Mouse (Mus musculus): ENCODE measurements around the gene Ly6g6d.

Gene Ly6g6d

DNA sequence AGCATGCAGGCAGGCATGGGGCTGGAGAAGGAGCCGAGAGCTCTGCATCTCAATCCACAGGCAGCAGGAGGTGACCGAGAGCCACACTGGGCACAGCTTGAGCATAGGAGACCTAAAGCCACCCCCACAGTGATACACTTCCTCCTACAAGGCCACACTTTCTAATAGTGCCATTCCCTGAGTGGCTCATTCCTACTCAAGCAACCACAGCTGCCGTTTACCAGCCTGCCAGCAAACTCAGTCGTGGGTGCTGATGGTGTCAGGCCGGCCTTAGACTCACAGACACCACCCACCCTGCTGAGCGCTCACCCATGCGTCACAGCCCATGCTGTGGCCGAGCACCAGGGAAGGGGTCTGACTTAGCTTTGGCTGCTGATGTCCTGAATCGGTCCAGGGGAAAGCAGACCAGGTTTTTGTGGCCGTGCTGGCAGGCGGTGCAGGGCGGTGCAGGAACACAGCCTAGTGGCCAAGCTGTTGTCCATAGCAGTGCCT lies 19.3 kb upstream of the Ly6g6d start:
- DNase-seq = peak; percentile 26

DNA sequence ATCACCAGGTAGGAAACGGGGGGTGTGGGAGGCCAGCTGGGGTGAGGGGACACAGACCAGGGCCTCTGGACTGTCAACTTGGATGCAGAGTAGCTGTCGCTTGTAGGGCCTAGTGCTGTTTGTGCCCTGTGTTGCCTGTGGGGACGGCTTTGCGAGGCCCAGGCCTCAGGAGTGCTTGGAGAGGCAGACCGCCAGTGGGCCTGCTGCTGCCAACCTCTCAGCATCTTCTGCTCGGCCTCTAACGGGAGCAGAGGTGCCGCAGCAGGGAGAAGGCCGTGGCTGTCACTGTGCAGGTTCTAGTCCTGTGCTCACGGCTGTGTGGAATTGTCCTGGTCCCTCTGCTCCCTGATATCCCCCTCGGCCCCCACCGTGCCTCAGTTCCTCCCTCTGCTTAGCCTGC lies 18.7 kb upstream of the Ly6g6d start:
- no peak for DNase-seq

DNA sequence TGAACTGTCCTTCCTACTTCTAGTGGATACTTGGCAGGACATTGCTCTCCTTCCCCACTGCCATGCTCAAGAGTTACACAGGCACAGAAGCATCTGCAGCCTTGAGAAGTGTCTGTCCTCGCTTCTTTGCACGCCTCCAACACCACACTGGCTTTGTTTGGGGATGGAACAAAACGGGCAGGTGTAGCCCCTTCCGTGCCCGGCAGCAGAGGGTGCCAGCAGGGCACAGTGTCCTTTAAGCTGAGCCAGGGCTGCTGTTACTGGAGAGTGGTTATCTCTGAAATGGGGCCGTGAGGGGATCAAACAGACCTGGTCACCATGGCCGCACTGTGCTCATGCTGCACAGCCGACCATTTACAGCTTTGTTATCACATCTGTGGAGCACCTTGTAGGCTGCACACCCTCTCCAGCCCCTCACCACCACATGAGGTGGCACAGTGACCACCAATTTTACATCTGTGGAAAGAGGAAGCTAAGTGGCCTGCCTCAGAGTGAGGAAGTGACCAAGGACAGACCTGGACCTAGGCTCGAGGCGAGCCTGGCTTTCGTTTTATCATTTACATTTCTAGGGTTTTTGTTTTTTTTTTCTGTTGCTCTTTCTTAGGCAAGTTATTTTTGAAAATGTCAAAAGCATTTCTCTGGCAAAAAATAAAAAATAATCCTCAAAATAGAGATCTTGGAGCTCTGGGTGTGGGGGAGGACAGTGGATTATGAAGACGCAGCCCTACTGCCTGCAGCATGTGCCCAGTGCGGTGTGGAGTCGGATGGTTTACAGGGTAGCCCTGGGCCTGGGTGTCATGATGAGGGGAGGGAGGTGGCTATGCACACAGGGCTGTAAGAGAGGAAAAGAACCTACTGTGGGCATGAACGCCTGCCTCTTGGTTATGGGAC lies 16.9 kb upstream of the Ly6g6d start:
- no peak for DNase-seq

DNA sequence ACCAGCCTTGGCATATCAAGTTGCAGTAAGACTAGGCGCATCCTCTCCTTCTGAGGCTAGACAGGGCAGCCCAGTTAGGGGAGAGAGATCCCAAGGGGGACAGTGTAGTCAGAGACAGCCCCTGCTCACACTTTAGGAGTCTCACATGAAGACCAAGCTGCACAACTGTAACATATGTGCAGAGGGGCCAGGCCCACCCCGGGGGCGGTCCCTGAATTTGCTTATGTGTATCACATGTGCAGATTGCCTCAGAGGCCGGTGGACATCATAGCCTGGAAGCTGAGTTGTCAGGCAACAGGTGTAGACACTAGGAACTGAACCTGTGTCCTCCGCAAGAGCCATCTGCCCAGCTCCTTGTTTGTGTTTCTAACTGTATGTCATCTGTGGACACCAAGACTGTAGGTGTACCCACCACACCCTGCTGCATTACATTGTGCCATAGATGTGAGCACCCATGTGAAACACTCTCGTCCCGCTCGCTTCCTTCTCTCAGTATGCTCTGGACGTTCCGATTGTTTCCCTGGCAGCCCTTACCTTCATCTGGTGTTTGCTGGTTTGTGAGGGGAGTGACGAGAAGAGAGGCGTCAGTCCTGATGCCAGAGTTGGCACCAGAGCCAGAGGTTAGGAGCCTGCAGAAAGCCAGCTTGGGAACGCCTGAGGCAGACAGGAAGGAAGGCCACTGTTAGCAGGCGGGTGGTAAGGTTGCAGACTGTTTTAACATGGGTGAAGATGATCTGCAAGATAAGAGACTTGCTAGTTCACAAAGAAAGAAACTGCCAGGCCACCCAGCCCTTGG lies 14.7 kb upstream of the Ly6g6d start:
- DNase-seq = no peak

DNA sequence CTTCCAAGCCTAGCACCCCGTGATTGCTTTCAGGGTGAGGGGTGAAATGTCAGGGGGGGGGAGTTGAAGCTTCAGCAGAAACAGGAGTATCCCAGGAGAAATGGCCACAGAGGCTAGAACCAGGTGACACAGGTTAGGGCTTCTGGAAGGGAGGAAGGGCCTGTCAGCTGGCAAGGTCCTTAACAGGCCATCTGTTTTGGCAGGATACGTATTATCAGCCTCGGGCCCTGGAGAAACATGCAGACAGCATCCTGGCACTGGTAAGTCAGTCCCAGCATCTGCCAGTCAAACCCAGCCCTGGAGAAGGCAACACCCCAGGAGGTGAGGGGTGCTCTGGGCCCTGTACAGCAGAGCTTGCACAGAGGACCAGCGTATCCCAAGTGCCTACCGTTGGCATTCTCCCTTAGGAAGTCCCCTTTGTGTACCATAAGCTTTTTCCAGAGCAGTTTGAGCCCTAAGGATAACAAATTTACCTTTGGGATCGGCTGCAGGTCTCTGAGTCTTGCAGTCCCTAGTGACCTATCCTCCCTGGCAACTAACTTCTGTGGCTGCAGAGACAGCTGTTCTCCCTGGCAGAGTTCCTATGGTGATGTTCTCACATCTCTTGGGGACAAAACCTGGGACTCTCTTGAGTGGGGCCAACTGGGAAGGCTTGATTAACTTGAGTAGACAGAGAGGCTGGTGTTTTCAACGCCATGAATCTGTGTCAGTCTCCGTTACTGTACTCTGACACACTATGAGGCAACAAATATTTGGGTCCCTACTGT lies 12.5 kb upstream of the Ly6g6d start:
- DNase-seq = peak; percentile 9

DNA sequence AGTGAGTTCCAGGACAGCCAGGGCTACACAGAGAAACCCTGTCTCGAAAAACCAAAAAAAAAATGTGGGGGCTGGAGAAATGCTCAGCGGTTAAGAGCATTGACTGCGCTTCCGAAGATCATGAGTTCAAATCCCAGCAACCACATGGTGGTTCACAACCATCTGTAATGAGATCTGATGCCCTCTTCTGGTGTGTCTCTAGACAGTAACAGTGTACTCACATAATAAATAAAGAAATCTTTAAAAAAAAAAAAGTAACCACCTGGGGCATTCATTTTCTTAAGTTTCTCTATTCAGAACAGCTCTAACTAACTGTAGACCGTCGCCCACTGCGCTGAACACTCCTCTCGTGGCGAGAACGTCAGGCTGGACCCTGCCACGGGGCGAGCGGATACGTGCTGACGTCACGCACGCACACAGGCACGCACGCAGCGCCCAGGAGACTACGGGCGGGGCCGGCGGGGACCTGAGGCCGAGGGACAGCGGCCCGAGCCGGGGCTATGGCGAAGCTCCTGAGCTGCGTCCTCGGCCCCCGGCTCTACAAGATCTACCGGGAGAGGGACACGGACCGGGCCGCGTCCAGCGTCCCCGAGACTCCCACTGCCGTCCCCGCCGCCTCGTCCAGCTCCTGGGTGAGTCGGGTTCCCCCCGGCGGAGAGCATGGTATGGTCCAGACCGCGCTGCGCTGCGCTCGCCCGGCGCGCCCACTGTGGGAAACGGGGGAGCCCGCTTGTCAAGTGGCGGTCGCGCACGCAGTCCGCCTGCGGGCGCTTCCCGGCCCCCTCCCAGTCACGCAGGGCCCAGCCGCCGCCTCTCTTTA lies 11.2 kb upstream of the Ly6g6d start, which contains the start of gene Abhd16a:
Gene Abhd16a (plus strand): TSS at position 439 of the 820 bp plus-strand sequence.
- DNase-seq = peak; percentile 97

DNA sequence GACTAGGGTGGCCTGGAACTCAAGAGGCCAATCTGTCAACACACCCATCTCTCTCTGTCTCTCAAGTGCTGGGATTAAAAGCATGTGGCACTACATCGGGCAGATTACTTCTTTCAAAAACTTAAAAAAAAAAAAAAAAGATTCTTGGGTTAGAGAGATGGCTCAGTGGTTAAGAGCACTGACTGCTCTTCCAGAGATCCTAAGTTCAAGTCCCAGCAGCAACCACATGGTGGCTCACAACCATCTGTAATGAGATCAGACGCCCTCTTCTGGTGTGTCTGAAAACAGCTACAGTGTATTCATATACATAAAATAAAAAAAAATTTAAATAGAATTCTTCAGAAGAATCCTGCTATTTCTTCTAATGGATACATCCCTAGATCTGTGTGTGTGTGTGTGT lies 10.3 kb upstream of the Ly6g6d start:
- no peak for DNase-seq

DNA sequence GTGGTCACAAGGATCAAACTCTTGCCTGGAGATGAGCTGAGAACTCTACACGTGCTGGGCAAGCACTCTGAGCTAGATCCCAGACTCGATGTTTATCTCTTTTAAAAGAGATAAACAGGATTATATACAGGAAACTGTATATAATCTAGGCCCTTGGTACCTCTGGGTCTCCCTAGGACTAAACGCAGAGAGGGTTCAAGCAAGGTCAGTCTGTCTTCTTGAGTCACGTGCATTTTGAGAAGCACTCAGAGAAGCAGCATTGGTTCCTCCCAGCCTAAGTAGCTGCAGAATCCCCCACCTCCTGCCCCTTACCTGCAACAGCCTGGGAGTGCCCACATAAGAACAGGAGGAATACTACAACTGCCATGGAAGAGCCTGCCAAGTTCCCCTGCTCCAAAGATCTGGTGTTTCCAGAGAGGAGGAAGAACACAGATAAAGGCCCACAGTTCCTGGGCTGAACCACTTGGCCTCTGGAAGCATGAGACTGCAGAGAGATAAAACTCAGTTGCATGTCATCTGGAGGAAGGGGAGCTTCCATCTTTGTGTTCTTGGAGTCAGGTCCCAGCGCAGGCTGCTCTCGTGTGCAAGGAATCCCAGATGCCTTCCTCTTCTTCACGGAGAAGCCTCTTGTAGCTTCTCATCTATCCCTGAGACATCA lies 7.5 kb upstream of the Ly6g6d start, which contains the start of gene Ly6g6f:
Gene Ly6g6f (minus strand): TSS at position 403 of the 658 bp plus-strand sequence.
- no peak for DNase-seq

DNA sequence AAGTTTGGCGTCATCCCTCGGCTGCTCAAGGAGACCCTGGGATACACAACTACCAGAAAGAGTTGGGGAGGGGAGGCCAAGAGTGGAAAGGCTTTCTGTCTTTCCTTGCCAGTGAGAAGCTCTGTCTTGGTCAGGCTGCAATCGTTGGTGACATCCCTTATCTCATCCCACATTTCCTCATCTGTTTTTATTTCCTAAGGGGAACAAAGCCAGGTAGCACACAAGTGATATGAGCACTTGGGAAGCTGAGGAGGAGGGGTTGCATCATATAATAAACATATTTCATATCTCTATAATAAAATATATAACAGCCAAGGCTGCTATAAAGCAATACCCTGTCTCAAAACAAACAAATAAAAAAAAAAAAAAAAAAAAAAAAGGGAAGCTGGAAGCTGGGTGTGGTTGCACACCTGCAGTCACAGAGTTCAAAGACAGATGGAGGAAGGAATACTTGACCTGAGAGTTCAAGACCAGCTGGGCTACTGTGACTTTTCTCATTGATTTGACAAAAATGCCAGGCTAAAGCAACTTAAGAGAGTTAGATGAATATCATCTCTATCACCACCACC lies 6.1 kb upstream of the Ly6g6d start:
- DNase-seq = no peak

DNA sequence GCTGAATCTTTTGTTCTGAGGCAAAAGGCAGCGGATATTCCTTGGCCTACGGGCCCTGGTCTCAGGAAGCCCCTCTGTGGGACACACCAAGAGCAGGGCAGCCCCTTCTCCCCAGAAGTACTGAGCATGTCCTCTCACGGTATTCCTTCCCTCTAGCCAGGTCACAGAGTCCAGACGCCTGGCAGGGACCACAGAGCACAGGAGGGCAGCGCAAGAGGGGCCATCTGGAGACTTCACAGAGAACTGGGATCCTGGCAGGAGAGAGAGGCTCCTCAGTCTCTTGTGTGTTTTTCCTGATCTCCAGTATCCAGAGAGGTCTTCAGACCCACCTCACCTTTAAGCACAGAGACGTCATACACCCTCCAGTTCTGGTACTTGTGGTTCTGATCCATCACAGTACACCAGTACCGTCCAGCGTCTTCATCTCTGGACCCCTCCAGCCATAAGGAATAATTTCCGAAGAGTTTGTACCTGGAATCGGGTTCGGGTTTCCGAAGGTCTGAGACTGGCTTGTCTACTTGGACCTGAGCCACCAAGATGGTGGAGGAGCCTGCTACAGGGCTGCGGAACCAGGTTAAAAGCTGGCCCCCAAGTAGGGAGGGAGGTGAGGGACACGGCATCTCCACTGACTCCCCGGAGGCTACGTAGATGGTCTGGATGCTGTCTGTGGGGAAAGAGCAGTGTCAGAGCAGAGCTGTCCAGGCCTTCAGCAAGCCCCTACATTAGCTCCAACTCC lies 5.1 kb upstream of the Ly6g6d start:
- DNase-seq = no peak

DNA sequence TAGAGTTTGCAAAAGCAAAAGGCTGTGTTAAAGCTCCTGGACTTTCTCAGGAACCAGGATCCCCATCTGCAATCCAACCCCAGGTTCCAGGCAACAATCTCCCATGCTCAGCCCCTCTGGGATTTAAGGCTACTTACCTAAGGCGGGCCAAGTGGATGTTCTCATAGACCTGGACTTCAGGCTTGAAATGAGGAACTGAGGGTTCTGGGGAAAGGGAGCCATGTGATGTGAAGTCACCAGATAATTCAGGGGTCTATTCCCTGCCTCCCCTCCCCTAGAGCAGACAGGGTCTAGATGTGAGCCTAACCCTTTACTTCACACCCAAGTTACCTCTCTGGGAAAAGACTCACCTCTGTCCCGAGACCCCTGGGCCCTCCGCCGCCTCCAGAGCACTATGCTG lies 2.8 kb upstream of the Ly6g6d start:
- DNase-seq = no peak

DNA sequence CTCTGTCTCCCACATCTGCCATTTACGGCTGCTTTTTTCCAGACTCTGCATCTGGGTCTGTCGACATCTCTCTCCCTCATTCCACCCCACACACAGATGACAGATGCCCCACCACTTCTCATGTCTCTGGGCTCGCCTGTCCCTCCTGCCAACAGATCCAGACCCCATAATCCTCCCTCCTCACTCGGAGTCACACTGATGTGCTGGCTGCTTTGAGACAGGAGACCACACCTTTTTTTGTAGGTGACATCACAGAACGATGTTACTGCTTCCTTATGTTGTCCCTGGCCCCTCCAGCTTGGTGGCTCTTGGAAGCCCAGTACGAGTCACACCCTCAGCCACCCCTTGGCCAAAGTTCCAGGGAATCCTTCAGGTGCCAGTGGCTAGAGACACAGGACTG lies 2.4 kb upstream of the Ly6g6d start:
- no peak for DNase-seq

DNA sequence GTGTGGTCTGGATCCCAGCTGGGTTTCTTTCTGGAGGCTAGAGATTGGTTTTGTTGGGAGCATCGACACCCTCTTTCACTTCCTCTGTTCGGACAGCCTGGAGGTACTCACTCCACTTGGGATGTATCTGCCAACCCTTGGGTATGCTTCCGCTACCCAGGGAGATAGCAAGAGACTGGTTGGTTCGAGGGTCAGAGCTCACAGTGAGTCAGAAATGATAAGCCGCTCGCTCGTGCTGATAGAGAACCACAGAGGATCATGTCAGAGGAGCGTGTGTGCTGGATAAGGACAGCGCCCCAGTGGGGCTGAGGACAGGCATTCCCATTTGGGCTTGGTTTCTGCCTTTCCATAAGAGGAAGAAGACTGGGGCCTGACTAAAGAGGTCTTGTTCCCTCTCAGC lies 1.9 kb upstream of the Ly6g6d start:
- DNase-seq = no peak

DNA sequence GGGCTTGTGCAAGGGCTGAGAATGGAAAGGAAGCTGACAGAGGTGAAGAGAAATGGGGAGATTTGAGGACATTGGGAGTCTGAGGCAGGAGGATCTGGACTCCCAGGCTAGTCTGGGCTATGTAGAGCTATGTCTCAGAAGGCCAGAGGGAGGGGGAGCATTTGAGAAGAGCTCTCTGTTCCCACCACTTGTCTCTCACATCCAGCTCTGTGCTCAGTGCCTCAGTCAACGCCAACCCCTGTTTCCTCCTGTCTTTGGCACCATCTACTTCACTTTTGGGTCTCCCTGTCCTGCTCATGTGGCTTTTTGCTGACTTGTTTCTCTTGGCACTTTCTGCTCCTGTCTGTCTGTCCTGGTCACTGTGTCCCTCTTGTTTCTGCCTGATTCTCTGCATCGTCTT lies 580 bp downstream of the Ly6g6d start:
- no peak for DNase-seq

DNA sequence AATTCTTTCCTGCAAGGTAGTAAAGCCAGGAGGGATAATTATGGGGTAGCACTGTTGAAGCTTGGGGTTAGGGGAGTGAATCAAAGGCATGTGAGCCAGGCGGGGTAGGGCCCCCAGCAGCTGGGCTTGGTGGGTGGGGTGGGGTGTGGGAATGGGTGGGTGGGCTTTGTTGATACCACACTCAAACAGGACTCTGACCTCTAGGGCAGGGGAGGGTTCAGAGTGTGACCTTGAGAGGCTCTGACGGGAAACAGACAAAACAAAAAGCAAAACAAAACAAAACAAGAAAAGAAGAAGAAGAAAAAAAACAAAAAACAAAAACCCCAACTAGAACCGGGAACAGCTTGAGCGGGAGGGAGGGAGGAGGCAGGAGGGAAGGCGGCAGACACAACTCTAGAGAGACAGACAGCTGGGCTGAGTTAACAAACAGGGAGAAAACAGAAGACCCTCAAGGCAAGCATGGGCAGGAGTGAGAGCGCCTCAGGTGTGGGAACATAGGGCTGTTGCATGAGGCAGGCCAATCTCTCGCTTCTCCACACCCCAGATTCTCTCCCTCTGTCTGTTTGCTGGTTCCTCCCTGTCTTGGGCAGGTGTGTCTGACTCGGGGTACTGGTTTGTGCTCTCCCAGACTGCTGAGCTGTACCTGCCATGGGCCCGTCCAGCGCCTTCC lies 1.2 kb downstream of the Ly6g6d start, which contains the start of gene Ly6g6e:
Gene Ly6g6e (plus strand): TSS at position 396 of the 670 bp plus-strand sequence.
- DNase-seq = no peak

DNA sequence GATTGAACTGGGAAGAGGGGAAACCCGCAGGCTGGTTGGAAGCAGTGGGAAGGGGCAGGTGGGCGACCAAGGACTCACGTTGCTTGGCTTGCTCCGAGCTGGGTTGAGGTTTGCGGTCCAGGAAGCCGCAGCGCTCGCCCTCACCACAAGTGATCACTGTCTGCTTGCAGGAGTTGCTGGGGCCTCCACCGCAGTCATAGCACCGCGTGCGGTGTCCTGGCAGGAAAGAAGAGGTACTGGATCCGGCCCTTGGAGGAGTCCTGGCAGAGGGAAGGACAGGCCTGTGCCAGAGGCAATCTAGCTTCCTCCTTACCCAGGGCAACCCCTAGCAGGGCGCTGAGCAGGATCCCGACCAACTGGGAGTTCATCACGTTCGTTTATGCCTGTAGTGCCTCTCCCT lies 3.8 kb downstream of the Ly6g6d start:
- no peak for DNase-seq

DNA sequence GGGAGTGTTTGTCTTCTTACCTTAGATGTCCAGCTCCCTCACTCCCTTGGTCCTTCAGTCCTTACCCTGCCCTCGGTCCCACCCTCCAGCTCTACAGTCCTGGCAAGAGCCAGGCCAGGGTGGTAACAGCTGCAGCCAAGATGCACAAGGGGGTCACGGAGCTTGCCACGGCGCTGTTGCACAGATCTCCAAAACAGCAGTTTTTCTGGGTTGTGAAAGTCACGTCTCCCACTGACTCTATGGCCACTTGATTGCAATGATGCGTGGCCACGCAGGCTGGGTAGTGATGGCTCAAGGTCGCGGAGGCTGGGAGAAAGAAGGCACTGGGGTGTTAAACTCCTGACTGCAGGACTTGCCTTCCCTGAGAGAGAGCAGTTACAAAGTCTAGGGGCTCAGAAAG lies 6.4 kb downstream of the Ly6g6d start:
- DNase-seq = no peak

DNA sequence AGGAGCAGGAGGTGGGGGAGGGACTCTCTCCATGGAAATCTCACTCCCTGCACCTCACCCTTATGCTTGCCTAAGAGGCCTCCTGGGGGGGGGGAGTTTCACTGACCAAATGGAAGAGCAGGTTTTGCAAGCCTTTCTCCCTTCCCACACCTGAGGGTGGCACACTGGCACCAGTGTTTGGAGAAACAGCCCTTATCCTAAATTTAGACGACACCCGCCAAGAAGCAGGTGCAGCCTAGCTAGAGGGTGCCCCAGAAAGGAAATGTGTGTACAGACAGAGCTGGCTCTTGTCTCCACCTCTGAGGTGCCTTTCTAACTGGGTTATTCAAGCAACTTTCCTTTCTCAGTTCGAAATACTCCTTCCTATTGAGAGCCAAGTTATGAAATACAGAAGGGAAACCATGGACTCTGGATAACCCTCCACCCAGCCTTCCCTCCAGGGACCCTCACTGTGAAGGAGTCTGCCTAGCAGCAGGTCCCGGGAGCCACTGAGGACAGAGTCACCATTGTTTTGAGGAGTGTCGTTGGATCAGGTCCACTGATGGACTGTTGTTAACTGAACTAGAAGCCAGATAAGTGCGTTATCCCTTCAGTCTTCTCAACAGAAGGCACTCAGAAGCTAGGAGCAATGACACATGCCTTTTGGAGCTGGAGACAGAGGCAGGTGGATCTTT lies 7.2 kb downstream of the Ly6g6d start:
- no peak for DNase-seq
